Mouse (Mus musculus) forebrain, embryonic 16.5 days (tissue): Measurements from ENCODE around the gene Ank. TPM values are rescaled to one million over a fixed set of nuclear protein-coding genes. Genes with fewer than 3 reads are reported as not detected.

Source experiments
- ATAC-seq: fragments of 200-750 bp; cut with Nextera tagmentation; 2 replicates; pipeline ENCODE4 v1.8.0; 2017; ENCODE audit warnings: mild to moderate bottlenecking, moderate library complexity
- H3K27ac ChIP-seq: fragments of 300-500 bp; sonication (generic); 2 replicates; pipeline ENCODE4 v1.5.1; 2014; ENCODE audit warnings: low read length, control low read depth
- H3K27me3 ChIP-seq: fragments of 300-500 bp; sonication (generic); replicated peaks from 2 replicates; pipeline ENCODE4 v1.6.1; 2014; ENCODE audit warnings: low read length; ENCODE audit not compliant: control insufficient read depth, insufficient read depth
- H3K36me3 ChIP-seq: fragments of 300-500 bp; sonication (generic); 2 replicates; pipeline ENCODE4 v1.6.1; 2014; ENCODE audit not compliant: control insufficient read depth, insufficient read depth
- H3K4me1 ChIP-seq: fragments of 300-500 bp; sonication (generic); replicated peaks from 2 replicates; pipeline ENCODE4 v1.6.1; 2014; ENCODE audit warnings: low read length; ENCODE audit not compliant: control insufficient read depth, insufficient read depth
- H3K4me2 ChIP-seq: fragments of 300-500 bp; sonication (generic); 2 replicates; pipeline ENCODE4 v1.6.1; 2014; ENCODE audit warnings: mild to moderate bottlenecking, low read length, control low read depth
- H3K4me3 ChIP-seq: fragments of 300-500 bp; sonication (generic); replicated peaks from 2 replicates; pipeline ENCODE4 v1.5.1; 2014; ENCODE audit warnings: mild to moderate bottlenecking, low read length, control low read depth
- H3K9ac ChIP-seq: fragments of 300-500 bp; sonication (generic); replicated peaks from 2 replicates; pipeline ENCODE4 v1.6.1; 2014; ENCODE audit warnings: low read depth, low read length, control low read depth
- H3K9me3 ChIP-seq: fragments of 300-500 bp; sonication (generic); 2 replicates; pipeline ENCODE4 v1.6.1; 2016; ENCODE audit warnings: low read length; ENCODE audit not compliant: control insufficient read depth
- WGBS: fragments of 180-500 bp; shearing (Covaris S2); extraction: QIAGEN DNeasy Blood & Tissue Kit; methylation state at CpG from one replicate; pipeline ENCODE4 v1.1.7; 2014; 5-methylcytosine and 5-hydroxymethylcytosine counted together
- polyA plus RNA-seq: library from polyadenylated mRNA; unstranded; fragments of >200 nt; fragmentation: Nextera tagmentation; extraction: Ambion mirVana; gene quantifications from 2 replicates; pipeline ENCODE4 v1.2.1, GENCODE M21; 2015

The Ank gene
- polyA plus RNA-seq, 1 experiment from 2014 or later: 17.9 TPM

GRCm38 (mm10) chr15:27477159-27477558 is 10.7 kb downstream of the Ank start:
- WGBS: 96% methylated on average over 9 of the region's 9 CpGs

GRCm38 (mm10) chr15:27477630-27478029 is 11.2 kb downstream of the Ank start:
- Histone ChIP-seq H3K27me3 (no peaks in the 10 kb centered on the region), H3K9me3 (no peaks in the 10 kb centered on the region), H3K36me3 (no peaks in the 10 kb centered on the region), H3K27ac (no peak overlapping the region), H3K4me2 (no peak overlapping the region), H3K4me3 (no peak overlapping the region), H3K9ac (no peak overlapping the region), H3K4me1 (peaks cover 9% of the 10 kb centered on the region)
- 88% methylated on average over 7 of the region's 7 CpGs for WGBS
- ATAC-seq: no peak

More at GRCm38 (mm10) chr15:27477159-27477558, 10.7 kb downstream of the Ank start:
- Histone ChIP-seq H3K4me1 (peaks cover 13% of the 10 kb centered on the region), H3K9ac (no peak overlapping the region), H3K9me3 (no peaks in the 10 kb centered on the region), H3K4me3 (no peak overlapping the region), H3K27ac (no peak overlapping the region), H3K27me3 (no peaks in the 10 kb centered on the region), H3K4me2 (no peak overlapping the region), H3K36me3 (no peaks in the 10 kb centered on the region)
- ATAC-seq: no peak

- H3K36me3 ChIP-seq: no peaks in the 10 kb centered on the region
- no peak for ATAC-seq
- H3K27me3 ChIP-seq: no peaks in the 10 kb centered on the region
- H3K27ac ChIP-seq: no peak overlapping the region
- H3K4me2 ChIP-seq: no peak overlapping the region
- 72% methylated on average over 4 of the region's 4 CpGs for WGBS
- no peaks in the 10 kb centered on the region for H3K9me3 ChIP-seq
- peaks cover 14% of the 10 kb centered on the region for H3K4me1 ChIP-seq
- no peak overlapping the region for H3K9ac ChIP-seq
- H3K4me3 ChIP-seq: no peak overlapping the region
Observed at GRCm38 (mm10) chr15:27480333-27481015, 14.0 kb downstream of the Ank start.

GRCm38 (mm10) chr15:27481956-27482355 is 15.5 kb downstream of the Ank start:
- H3K9ac ChIP-seq: no peak overlapping the region
- no peak for ATAC-seq
- H3K4me1 ChIP-seq: peaks cover 29% of the 10 kb centered on the region
- H3K36me3 ChIP-seq: no peaks in the 10 kb centered on the region
- WGBS: 87% methylated on average over 4 of the region's 4 CpGs
- no peak overlapping the region for H3K4me2 ChIP-seq
- no peaks in the 10 kb centered on the region for H3K9me3 ChIP-seq
- H3K27ac ChIP-seq: no peak overlapping the region
- H3K27me3 ChIP-seq: no peaks in the 10 kb centered on the region
- H3K4me3 ChIP-seq: no peak overlapping the region

GRCm38 (mm10) chr15:27483183-27483582 is 16.7 kb downstream of the Ank start:
- Histone ChIP-seq H3K36me3 (no peaks in the 10 kb centered on the region), H3K9ac (no peak overlapping the region), H3K4me2 (no peak overlapping the region), H3K9me3 (no peaks in the 10 kb centered on the region), H3K27me3 (no peaks in the 10 kb centered on the region), H3K4me1 (peaks cover 41% of the 10 kb centered on the region), H3K4me3 (no peak overlapping the region), H3K27ac (no peak overlapping the region)
- ATAC-seq: no peak
- WGBS: 49% methylated on average over 3 of the region's 3 CpGs

GRCm38 (mm10) chr15:27485567-27486278 is 19.2 kb downstream of the Ank start:
- no peak overlapping the region for H3K4me2 ChIP-seq

GRCm38 (mm10) chr15:27486279-27486618 is 19.8 kb downstream of the Ank start:
- H3K27ac ChIP-seq: no peak overlapping the region
- no peaks in the 10 kb centered on the region for H3K27me3 ChIP-seq
- no peak overlapping the region for H3K9ac ChIP-seq
- H3K4me1 ChIP-seq: peaks cover 43% of the 10 kb centered on the region
- no peak overlapping the region for H3K4me3 ChIP-seq
- no peak overlapping the region for H3K4me2 ChIP-seq
- no peaks in the 10 kb centered on the region for H3K36me3 ChIP-seq
- no peaks in the 10 kb centered on the region for H3K9me3 ChIP-seq
- 79% methylated on average over 5 of the region's 5 CpGs for WGBS
- no peak for ATAC-seq

More at GRCm38 (mm10) chr15:27485567-27486278, 19.2 kb downstream of the Ank start:
- Histone ChIP-seq H3K9ac (no peak overlapping the region), H3K36me3 (no peaks in the 10 kb centered on the region), H3K9me3 (no peaks in the 10 kb centered on the region), H3K4me3 (no peak overlapping the region), H3K27me3 (no peaks in the 10 kb centered on the region), H3K27ac (no peak overlapping the region), H3K4me1 (peaks cover 44% of the 10 kb centered on the region)
- peak; percentile 12; the same call in 1 of the 2 replicates for ATAC-seq
- WGBS: 21% methylated on average over 12 of the region's 12 CpGs

- Histone ChIP-seq H3K4me2 (no peak overlapping the region), H3K27ac (no peak overlapping the region), H3K9ac (no peak overlapping the region), H3K27me3 (no peaks in the 10 kb centered on the region), H3K4me1 (peaks cover 43% of the 10 kb centered on the region), H3K4me3 (no peak overlapping the region), H3K36me3 (no peaks in the 10 kb centered on the region), H3K9me3 (no peaks in the 10 kb centered on the region)
- 50% methylated on average over 8 of the region's 8 CpGs for WGBS
- no peak for ATAC-seq
Observed at GRCm38 (mm10) chr15:27487059-27487458, 20.6 kb downstream of the Ank start.

GRCm38 (mm10) chr15:27488042-27488441 is 21.6 kb downstream of the Ank start:
- WGBS: 30% methylated on average over 10 of the region's 10 CpGs
- H3K4me1 ChIP-seq: peaks cover 42% of the 10 kb centered on the region
- H3K9ac ChIP-seq: peak overlapping the region; percentile 33
- H3K9me3 ChIP-seq: no peaks in the 10 kb centered on the region
- no peak overlapping the region for H3K4me3 ChIP-seq
- H3K27ac ChIP-seq: peak overlapping the region; percentile 71
- H3K4me2 ChIP-seq: peak overlapping the region; percentile 23
- ATAC-seq: peak; percentile 71
- H3K36me3 ChIP-seq: no peaks in the 10 kb centered on the region
- H3K27me3 ChIP-seq: no peaks in the 10 kb centered on the region
